Mouse (Mus musculus): ENCODE measurements around the gene Pnrc1. TPM values are rescaled to one million over a fixed set of nuclear protein-coding genes. Genes with fewer than 3 reads are reported as not detected.

Pnrc1 gene
- polyA plus RNA-seq, 1 experiment from 2014 or later: 153 TPM

- Histone ChIP-seq H3K4me3 (ENCODE audit: low read depth, low read length) (no peak overlapping the region), H3K27ac (ENCODE audit: low read length) (peak overlapping the region; percentile 88), H3K9me3 (ENCODE audit: low read length) (no peaks in the 10 kb centered on the region), H3K27me3 (replicated peaks; ENCODE audit: insufficient read depth, low read length) (no peaks in the 10 kb centered on the region), H3K36me3 (ENCODE audit: insufficient read depth, low read length) (no peaks in the 10 kb centered on the region), H3K9ac (replicated peaks; ENCODE audit: low read depth) (no peak overlapping the region), H3K4me1 (ENCODE audit: insufficient read depth, low read depth, low read length) (peaks cover 3% of the 10 kb centered on the region; the same call in 1 of the 2 replicates), H3K4me2 (replicated peaks; ENCODE audit: low read depth, low read length) (peak overlapping the region; percentile 28; the same call in 1 of the 2 replicates)
- TF ChIP-seq CTCF (IDR thresholded peaks at IDR 0.05) (peak; percentile 56), EP300 (IDR thresholded peaks at IDR 0.05) (peak; percentile 96)
- ATAC-seq (peak; percentile 95), DNase-seq (ENCODE audit: low spot score) (peak; percentile 98)
- WGBS: 6% methylated on average over 7 of the region's 7 CpGs
Measured at GRCm38 (mm10) chr4:33261311-33261753, 28.6 kb downstream of the Pnrc1 start.

- no peaks in the 10 kb centered on the region for H3K27me3 ChIP-seq (replicated peaks; ENCODE audit: insufficient read depth, low read length)
- no peak for DNase-seq (ENCODE audit: low spot score)
- TF ChIP-seq EP300 (IDR thresholded peaks at IDR 0.05): no peak
- TF ChIP-seq CTCF (IDR thresholded peaks at IDR 0.05): no peak
- peaks cover 3% of the 10 kb centered on the region; the same call in 1 of the 2 replicates for H3K4me1 ChIP-seq (ENCODE audit: insufficient read depth, low read depth, low read length)
- no peak overlapping the region for H3K4me2 ChIP-seq (replicated peaks; ENCODE audit: low read depth, low read length)
- H3K9ac ChIP-seq (replicated peaks; ENCODE audit: low read depth): no peak overlapping the region
- peak overlapping the region; percentile 88; the same call in 1 of the 2 replicates for H3K27ac ChIP-seq (ENCODE audit: low read length)
- H3K4me3 ChIP-seq (ENCODE audit: low read depth, low read length): no peak overlapping the region
- H3K36me3 ChIP-seq (ENCODE audit: insufficient read depth, low read length): no peaks in the 10 kb centered on the region
- no peak for ATAC-seq
- H3K9me3 ChIP-seq (ENCODE audit: low read length): no peaks in the 10 kb centered on the region
Measured at GRCm38 (mm10) chr4:33260311-33260710, 29.7 kb downstream of the Pnrc1 start.

GRCm38 (mm10) chr4:33257263-33257964, 32.5 kb downstream of the Pnrc1 start:
- no peaks in the 10 kb centered on the region for H3K9me3 ChIP-seq (ENCODE audit: low read length)
- no peaks in the 10 kb centered on the region for H3K36me3 ChIP-seq (ENCODE audit: insufficient read depth, low read length)
- no peak overlapping the region for H3K4me2 ChIP-seq (replicated peaks; ENCODE audit: low read depth, low read length)
- no peak overlapping the region for H3K27ac ChIP-seq (ENCODE audit: low read length)
- ATAC-seq (no peak), DNase-seq (ENCODE audit: low spot score) (no peak)
- TF ChIP-seq CTCF (IDR thresholded peaks at IDR 0.05) (no peak), EP300 (IDR thresholded peaks at IDR 0.05) (no peak)
- no peak overlapping the region for H3K9ac ChIP-seq (replicated peaks; ENCODE audit: low read depth)
- WGBS: 41% methylated on average over 11 of the region's 11 CpGs
- H3K4me1 ChIP-seq (ENCODE audit: insufficient read depth, low read depth, low read length): peaks cover 3% of the 10 kb centered on the region; the same call in 1 of the 2 replicates
- no peaks in the 10 kb centered on the region for H3K27me3 ChIP-seq (replicated peaks; ENCODE audit: insufficient read depth, low read length)
- no peak overlapping the region for H3K4me3 ChIP-seq (ENCODE audit: low read depth, low read length)

GRCm38 (mm10) chr4:33254706-33255105, 35.3 kb downstream of the Pnrc1 start:
- no peaks in the 10 kb centered on the region for H3K27me3 ChIP-seq (replicated peaks; ENCODE audit: insufficient read depth, low read length)
- H3K4me1 ChIP-seq (ENCODE audit: insufficient read depth, low read depth, low read length): no peaks in the 10 kb centered on the region
- H3K4me3 ChIP-seq (ENCODE audit: low read depth, low read length): no peak overlapping the region
- 80% methylated on average over 4 of the region's 4 CpGs for WGBS
- TF ChIP-seq EP300 (IDR thresholded peaks at IDR 0.05): no peak
- no peak for TF ChIP-seq CTCF (IDR thresholded peaks at IDR 0.05)
- H3K9me3 ChIP-seq (ENCODE audit: low read length): no peaks in the 10 kb centered on the region
- no peak overlapping the region for H3K4me2 ChIP-seq (replicated peaks; ENCODE audit: low read depth, low read length)
- H3K9ac ChIP-seq (replicated peaks; ENCODE audit: low read depth): no peak overlapping the region
- ATAC-seq: no peak
- DNase-seq (ENCODE audit: low spot score): no peak
- H3K36me3 ChIP-seq (ENCODE audit: insufficient read depth, low read length): no peaks in the 10 kb centered on the region
- no peak overlapping the region for H3K27ac ChIP-seq (ENCODE audit: low read length)

GRCm38 (mm10) chr4:33250867-33251266, 39.1 kb downstream of the Pnrc1 start:
- Histone ChIP-seq H3K36me3 (ENCODE audit: insufficient read depth, low read length) (peaks cover 1% of the 10 kb centered on the region; the same call in 1 of the 2 replicates), H3K27ac (ENCODE audit: low read length) (no peak overlapping the region), H3K27me3 (replicated peaks; ENCODE audit: insufficient read depth, low read length) (no peaks in the 10 kb centered on the region), H3K9ac (replicated peaks; ENCODE audit: low read depth) (no peak overlapping the region), H3K4me1 (ENCODE audit: insufficient read depth, low read depth, low read length) (peaks cover 5% of the 10 kb centered on the region; the same call in 1 of the 2 replicates), H3K4me2 (replicated peaks; ENCODE audit: low read depth, low read length) (no peak overlapping the region), H3K4me3 (ENCODE audit: low read depth, low read length) (no peak overlapping the region), H3K9me3 (ENCODE audit: low read length) (no peaks in the 10 kb centered on the region)
- TF ChIP-seq CTCF (IDR thresholded peaks at IDR 0.05) (no peak), EP300 (IDR thresholded peaks at IDR 0.05) (no peak)
- WGBS: 79% methylated on average over 2 of the region's 2 CpGs
- DNase-seq (ENCODE audit: low spot score): no peak
- ATAC-seq: no peak

GRCm38 (mm10) chr4:33249716-33250230, 40.2 kb downstream of the Pnrc1 start:
- Histone ChIP-seq H3K27me3 (replicated peaks; ENCODE audit: insufficient read depth, low read length) (no peaks in the 10 kb centered on the region), H3K27ac (ENCODE audit: low read length) (no peak overlapping the region), H3K36me3 (ENCODE audit: insufficient read depth, low read length) (peaks cover 6% of the 10 kb centered on the region; the same call in 1 of the 2 replicates), H3K4me2 (replicated peaks; ENCODE audit: low read depth, low read length) (no peak overlapping the region), H3K9ac (replicated peaks; ENCODE audit: low read depth) (no peak overlapping the region), H3K9me3 (ENCODE audit: low read length) (no peaks in the 10 kb centered on the region), H3K4me3 (ENCODE audit: low read depth, low read length) (no peak overlapping the region), H3K4me1 (ENCODE audit: insufficient read depth, low read depth, low read length) (peaks cover 9% of the 10 kb centered on the region; the same call in 1 of the 2 replicates)
- WGBS: 43% methylated on average over 1 of the region's 1 CpGs
- ATAC-seq (no peak), DNase-seq (ENCODE audit: low spot score) (no peak)
- TF ChIP-seq EP300 (IDR thresholded peaks at IDR 0.05): no peak
- TF ChIP-seq CTCF (IDR thresholded peaks at IDR 0.05): no peak

All from lung, postnatal 0 days (tissue).